Mouse (Mus musculus) erythroblast, embryonic 14.5 days (primary cell): Measurements from ENCODE around the gene Ears2. TPM values are rescaled to one million over a fixed set of nuclear protein-coding genes. Genes with fewer than 3 reads are reported as not detected.
"Not testable (repeated sequence)": the region's sequence is repeated elsewhere in the genome, so short reads cannot be mapped to it uniquely, and the experiment has no call there.

Source experiments
- H3K27me3 ChIP-seq: 2 replicates; pipeline ENCODE4 v1.6.1; 2012; ENCODE audit warnings: inconsistent platforms; ENCODE audit not compliant: control insufficient read depth
- H3K36me3 ChIP-seq: 2 replicates; pipeline ENCODE4 v1.6.1; 2012; ENCODE audit warnings: mild to moderate bottlenecking, inconsistent platforms; ENCODE audit not compliant: control insufficient read depth
- H3K4me1 ChIP-seq: 2 replicates; pipeline ENCODE4 v1.6.1; 2012; ENCODE audit warnings: inconsistent platforms; ENCODE audit not compliant: control insufficient read depth
- H3K4me3 ChIP-seq: replicated peaks from 2 replicates; pipeline ENCODE3; 2012; ENCODE audit warnings: moderate library complexity, mild to moderate bottlenecking, inconsistent platforms
- H3K9me3 ChIP-seq: 2 replicates; pipeline ENCODE4 v1.6.1; 2012; ENCODE audit warnings: low read length, inconsistent platforms, mixed read lengths; ENCODE audit not compliant: control insufficient read depth
- GATA1 ChIP-seq: IDR thresholded peaks from 2 replicates; pipeline ENCODE4 v1.6.1; 2012; ENCODE audit warnings: low read length, inconsistent platforms, mixed read lengths
- TAL1 ChIP-seq: IDR thresholded peaks from 3 replicates; pipeline ENCODE4 v1.6.1; 2012; ENCODE audit warnings: low read length, inconsistent platforms, mixed read lengths
- polyA plus RNA-seq: library from polyadenylated mRNA; stranded (reverse); fragments of >175 nt; gene quantifications from 2 replicates; pipeline ENCODE4 v1.2.3, GENCODE M21; 2012

Ears2 gene
- 0.10 and 0.21 TPM in 2 replicates for polyA plus RNA-seq

GRCm38 (mm10) chr7:122066945-122067516 is at the start of gene Ears2, which contains the start of gene Ubfd1:
Ears2 (minus strand) TSS chr7:122067263.
Ubfd1 (plus strand) TSS chr7:122067175.
- H3K4me1 ChIP-seq, result peaks cover 37% of the 10 kb centered on the region
- H3K9me3 ChIP-seq, result no peaks in the 10 kb centered on the region
- peaks cover 32% of the 10 kb centered on the region for H3K36me3 ChIP-seq
- H3K27me3 ChIP-seq, result no peaks in the 10 kb centered on the region
- TF ChIP-seq TAL1 (no peak), GATA1 (no peak)
- H3K4me3 ChIP-seq, result peak within 1 kb of the TSS; percentile 94

- Histone ChIP-seq H3K9me3 (no peaks in the 10 kb centered on the region), H3K4me1 (peaks cover 6% of the 10 kb centered on the region), H3K27me3 (no peaks in the 10 kb centered on the region), H3K4me3 (no peak overlapping the region), H3K36me3 (peaks cover 70% of the 10 kb centered on the region)
- TF ChIP-seq TAL1, result no peak
- TF ChIP-seq GATA1, result no peak
These were observed 41.1 kb upstream of the Ears2 start for GRCm38 (mm10) chr7:122108206-122108605.

- Histone ChIP-seq H3K27me3 (no peaks in the 10 kb centered on the region), H3K36me3 (peaks cover 31% of the 10 kb centered on the region), H3K9me3 (no peaks in the 10 kb centered on the region), H3K4me3 (peak within 1 kb of the TSS; percentile 82), H3K4me1 (peaks cover 41% of the 10 kb centered on the region)
- TF ChIP-seq TAL1 (no peak), GATA1 (no peak)
These were observed 34.7 kb upstream of the Ears2 start, which contains the start of gene Ndufab1 for GRCm38 (mm10) chr7:122101747-122102244. Ndufab1 (minus strand) TSS chr7:122101886.

GRCm38 (mm10) chr7:122101014-122101746 is 34.1 kb upstream of the Ears2 start:
- peak overlapping the region; percentile 82 for H3K4me3 ChIP-seq

GRCm38 (mm10) chr7:122099222-122099621 is 32.2 kb upstream of the Ears2 start:
- TF ChIP-seq TAL1 (no peak), GATA1 (no peak)
- no peaks in the 10 kb centered on the region for H3K9me3 ChIP-seq
- H3K4me1 ChIP-seq, result peaks cover 41% of the 10 kb centered on the region
- no peaks in the 10 kb centered on the region for H3K27me3 ChIP-seq
- peaks cover 50% of the 10 kb centered on the region for H3K36me3 ChIP-seq
- no peak overlapping the region for H3K4me3 ChIP-seq

More at GRCm38 (mm10) chr7:122101014-122101746, 34.1 kb upstream of the Ears2 start:
- not testable (repeated sequence) for H3K9me3 ChIP-seq, H3K27me3 ChIP-seq
- Histone ChIP-seq H3K4me1 (peaks cover 41% of the 10 kb centered on the region), H3K36me3 (peaks cover 33% of the 10 kb centered on the region)

- Histone ChIP-seq H3K9me3 (no peaks in the 10 kb centered on the region), H3K4me1 (peaks cover 33% of the 10 kb centered on the region), H3K4me3 (no peak overlapping the region), H3K36me3 (peaks cover 61% of the 10 kb centered on the region), H3K27me3 (no peaks in the 10 kb centered on the region)
- TF ChIP-seq TAL1, result no peak
- TF ChIP-seq GATA1, result no peak
These were observed 30.9 kb upstream of the Ears2 start for GRCm38 (mm10) chr7:122098009-122098408.

- H3K27me3 ChIP-seq, result no peaks in the 10 kb centered on the region
- no peak overlapping the region for H3K4me3 ChIP-seq
- peaks cover 93% of the 10 kb centered on the region for H3K36me3 ChIP-seq
- H3K9me3 ChIP-seq, result no peaks in the 10 kb centered on the region
- H3K4me1 ChIP-seq, result peaks cover 10% of the 10 kb centered on the region
- TF ChIP-seq GATA1 (no peak), TAL1 (no peak)
These were observed 27.7 kb upstream of the Ears2 start for GRCm38 (mm10) chr7:122094564-122095330.

GRCm38 (mm10) chr7:122087195-122087982 is 20.3 kb upstream of the Ears2 start:
- Histone ChIP-seq H3K4me3 (no peak overlapping the region), H3K36me3 (peaks cover 82% of the 10 kb centered on the region), H3K27me3 (no peaks in the 10 kb centered on the region), H3K4me1 (no peaks in the 10 kb centered on the region), H3K9me3 (no peaks in the 10 kb centered on the region)
- TF ChIP-seq GATA1 (no peak), TAL1 (no peak)
